Mouse (Mus musculus): ENCODE measurements around the gene Kmt2d. TPM values are rescaled to one million over a fixed set of nuclear protein-coding genes. Genes with fewer than 3 reads are reported as not detected.

Gene Kmt2d
- total and polyA plus RNA-seq, 3 experiments, result 22.1 to 150 (median 57.8) TPM

GRCm38 (mm10) chr15:98834059-98834458 lies 36.9 kb downstream of the Kmt2d start:
- Histone ChIP-seq H3K4me3 (ENCODE audit: low read depth, low read length) (no peak overlapping the region; the same call in 1 of the 2 replicates), H3K36me3 (replicated peaks) (peaks cover 67% of the 10 kb centered on the region), H3K4me1 (ENCODE audit: insufficient read depth, low read depth, low read length) (peaks cover 71% of the 10 kb centered on the region), H3K9me3 (replicated peaks) (no peaks in the 10 kb centered on the region), H3K27me3 (ENCODE audit: insufficient read depth, low read length) (no peaks in the 10 kb centered on the region)
- TF ChIP-seq CTCF (IDR thresholded peaks at IDR 0.05; ENCODE audit: low read depth, low read length), result no peak
- ATAC-seq (ENCODE audit: extremely low read depth, insufficient number of reproducible peaks, low FRiP score, poor library complexity, severe bottlenecking) (no peak), DNase-seq (ENCODE audit: low spot score) (no peak)

GRCm38 (mm10) chr15:98833281-98833680 lies 37.7 kb downstream of the Kmt2d start:
- H3K4me3 ChIP-seq (ENCODE audit: low read depth, low read length), result peak overlapping the region; percentile 62; the same call in 1 of the 2 replicates
- H3K4me1 ChIP-seq (ENCODE audit: insufficient read depth, low read depth, low read length), result peaks cover 71% of the 10 kb centered on the region

DNA sequence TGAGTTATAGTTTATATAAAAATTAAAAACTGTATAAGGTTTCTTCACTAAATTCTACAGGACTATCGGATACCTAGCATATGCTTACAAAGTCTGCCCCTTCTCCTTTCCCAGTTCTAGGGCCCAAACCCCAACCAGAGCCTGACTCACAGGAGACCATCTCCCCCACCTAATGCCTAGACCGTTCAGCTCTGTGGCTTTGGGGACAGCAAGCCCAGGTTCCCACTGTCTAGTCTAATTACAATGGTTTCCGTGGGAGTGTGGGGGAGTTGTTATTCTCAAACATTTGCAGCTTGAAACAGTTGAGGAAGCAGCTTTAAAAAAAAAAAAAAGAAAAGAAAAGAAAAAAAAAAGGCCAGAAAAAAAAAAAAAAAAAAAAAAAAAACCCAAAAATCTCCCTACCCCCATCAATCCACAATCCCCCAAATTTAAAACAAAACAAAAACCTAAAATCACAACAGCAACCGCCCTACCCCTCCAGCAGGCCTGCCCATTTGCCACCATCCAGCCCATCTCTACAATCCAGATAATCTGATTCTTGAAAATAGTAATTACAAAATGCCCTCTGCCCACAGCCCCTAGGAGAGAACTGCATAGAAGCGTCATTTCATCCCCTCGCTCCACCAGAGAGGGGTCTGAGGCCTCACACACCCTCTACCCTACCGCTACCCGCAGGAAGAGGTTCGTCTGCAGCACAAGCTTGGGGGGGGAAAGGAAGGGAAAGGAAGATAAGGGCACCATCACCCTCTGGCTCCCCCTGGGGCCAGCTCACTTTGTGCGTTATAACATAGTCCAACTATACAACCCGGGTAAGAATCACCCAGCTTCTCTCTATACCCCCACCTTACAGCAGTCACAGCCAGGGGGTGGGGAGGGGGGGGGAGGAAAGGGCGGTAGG lies 38.6 kb downstream of the Kmt2d start:
- no peaks in the 10 kb centered on the region for H3K27me3 ChIP-seq (ENCODE audit: insufficient read depth, low read length)
- peak; percentile 82 for DNase-seq (ENCODE audit: low spot score)
- H3K4me1 ChIP-seq (ENCODE audit: insufficient read depth, low read depth, low read length), result peaks cover 71% of the 10 kb centered on the region
- peak overlapping the region; percentile 62; the same call in 1 of the 2 replicates for H3K4me3 ChIP-seq (ENCODE audit: low read depth, low read length)
- H3K9me3 ChIP-seq (replicated peaks), result no peaks in the 10 kb centered on the region
- ATAC-seq (ENCODE audit: extremely low read depth, insufficient number of reproducible peaks, low FRiP score, poor library complexity, severe bottlenecking), result peak; percentile 42; the same call in 1 of the 2 replicates
- peaks cover 62% of the 10 kb centered on the region for H3K36me3 ChIP-seq (replicated peaks)
- TF ChIP-seq POLR2AphosphoS5 (IDR thresholded peaks at IDR 0.05; ENCODE audit: insufficient replicate concordance, low read depth, low read length) (no peak), GATA1 (IDR thresholded peaks at IDR 0.05; ENCODE audit: borderline replicate concordance, low read length) (no peak), CTCF (IDR thresholded peaks at IDR 0.05; ENCODE audit: low read depth, low read length) (no peak), GATA2 (IDR thresholded peaks at IDR 0.05; ENCODE audit: borderline replicate concordance, low read depth, low read length) (no peak), TAL1 (conservative IDR thresholded peaks at IDR 0.05; ENCODE audit: low read depth, low read length) (peak; percentile 20; the same call in 1 of the 2 replicates)

More at GRCm38 (mm10) chr15:98833281-98833680, 37.7 kb downstream of the Kmt2d start:
- Histone ChIP-seq H3K27me3 (ENCODE audit: insufficient read depth, low read length) (no peaks in the 10 kb centered on the region), H3K9me3 (replicated peaks) (no peaks in the 10 kb centered on the region), H3K36me3 (replicated peaks) (peaks cover 63% of the 10 kb centered on the region)
- TF ChIP-seq GATA2 (IDR thresholded peaks at IDR 0.05; ENCODE audit: borderline replicate concordance, low read depth, low read length) (no peak), GATA1 (IDR thresholded peaks at IDR 0.05; ENCODE audit: borderline replicate concordance, low read length) (no peak), CTCF (IDR thresholded peaks at IDR 0.05; ENCODE audit: low read depth, low read length) (no peak), POLR2AphosphoS5 (IDR thresholded peaks at IDR 0.05; ENCODE audit: insufficient replicate concordance, low read depth, low read length) (no peak), TAL1 (conservative IDR thresholded peaks at IDR 0.05; ENCODE audit: low read depth, low read length) (no peak)
- no peak for ATAC-seq (ENCODE audit: extremely low read depth, insufficient number of reproducible peaks, low FRiP score, poor library complexity, severe bottlenecking)
- peak; percentile 37 for DNase-seq (ENCODE audit: low spot score)

DNA sequence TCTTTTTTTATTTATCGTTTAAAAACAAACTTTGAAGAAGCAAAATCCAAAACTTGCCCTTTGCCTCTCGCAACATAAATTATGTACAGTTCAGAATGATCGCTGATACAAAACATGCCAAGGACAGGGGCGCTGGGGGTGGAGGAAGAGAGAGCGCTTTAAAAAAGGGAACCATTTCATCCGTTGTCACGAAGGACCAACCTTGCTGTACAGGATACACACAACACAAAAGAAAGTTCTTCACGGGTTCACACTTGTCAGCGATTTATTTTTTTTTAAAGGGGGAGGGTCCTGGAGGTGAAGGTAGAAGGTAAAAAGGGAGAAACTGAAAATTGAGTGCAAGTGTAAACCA lies 39.3 kb downstream of the Kmt2d start:
- no peak for TF ChIP-seq CTCF (IDR thresholded peaks at IDR 0.05; ENCODE audit: low read depth, low read length)
- TF ChIP-seq GATA1 (IDR thresholded peaks at IDR 0.05; ENCODE audit: borderline replicate concordance, low read length), result no peak
- no peak for TF ChIP-seq TAL1 (conservative IDR thresholded peaks at IDR 0.05; ENCODE audit: low read depth, low read length)
- Histone ChIP-seq H3K36me3 (replicated peaks) (peaks cover 62% of the 10 kb centered on the region), H3K4me1 (ENCODE audit: insufficient read depth, low read depth, low read length) (peaks cover 71% of the 10 kb centered on the region), H3K27me3 (ENCODE audit: insufficient read depth, low read length) (no peaks in the 10 kb centered on the region), H3K9me3 (replicated peaks) (no peaks in the 10 kb centered on the region), H3K4me3 (ENCODE audit: low read depth, low read length) (peak overlapping the region; percentile 79; the same call in 1 of the 2 replicates)
- ATAC-seq (ENCODE audit: extremely low read depth, insufficient number of reproducible peaks, low FRiP score, poor library complexity, severe bottlenecking), result no peak
- no peak for DNase-seq (ENCODE audit: low spot score)

DNA sequence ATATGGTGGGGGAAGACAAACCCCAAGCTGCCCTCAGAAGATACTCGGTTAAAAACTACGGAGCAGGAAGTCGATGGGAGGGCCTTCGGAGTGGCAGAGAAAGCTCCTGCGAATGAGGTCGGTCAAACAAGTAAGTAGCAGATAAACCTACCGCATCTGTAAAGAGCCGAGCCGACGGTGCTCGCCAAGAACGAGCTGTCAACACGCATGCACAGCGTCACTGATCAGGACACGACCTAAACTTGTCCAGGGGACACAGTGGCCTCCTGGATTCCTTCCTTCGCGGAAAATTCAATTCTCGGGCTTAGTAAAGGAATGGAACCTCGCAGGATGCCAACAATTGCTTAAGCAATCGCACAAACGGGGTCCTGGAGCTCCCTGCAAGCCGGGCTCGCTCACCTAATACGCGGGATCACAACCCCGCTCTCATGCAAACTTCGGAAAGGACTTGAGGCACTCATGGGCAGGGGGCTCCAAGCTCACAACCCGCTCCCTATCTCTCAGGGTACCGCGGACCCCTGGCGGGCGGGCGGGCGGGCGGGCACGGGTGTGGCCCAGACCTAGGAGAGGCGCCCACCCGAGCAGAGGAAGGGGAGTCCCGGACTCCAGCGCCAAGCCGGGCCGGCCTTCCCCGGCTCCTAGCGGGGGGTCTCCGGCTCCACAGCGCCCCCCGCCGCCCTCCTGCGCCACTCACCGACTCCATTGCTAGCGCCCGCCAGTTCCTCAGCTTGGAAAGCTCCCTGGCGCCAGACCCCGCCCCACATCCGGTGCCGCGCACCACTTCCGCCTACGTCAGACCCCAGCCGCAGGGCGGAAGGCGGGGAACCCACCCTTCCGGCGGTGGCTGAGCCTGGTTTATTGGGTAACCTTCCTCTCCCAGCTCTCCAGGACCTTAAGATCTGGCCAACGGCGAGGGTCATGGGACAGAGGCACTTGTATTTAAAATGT lies 40.0 kb downstream of the Kmt2d start, which contains the start of gene Prkag1:
Gene Prkag1 (minus strand): TSS at position 786 of the 948 bp plus-strand sequence.
- peaks cover 61% of the 10 kb centered on the region for H3K36me3 ChIP-seq (replicated peaks)
- DNase-seq (ENCODE audit: low spot score) (peak; percentile 97), ATAC-seq (ENCODE audit: extremely low read depth, insufficient number of reproducible peaks, low FRiP score, poor library complexity, severe bottlenecking) (peak; percentile 76)
- H3K27me3 ChIP-seq (ENCODE audit: insufficient read depth, low read length), result no peaks in the 10 kb centered on the region
- peak within 1 kb of the TSS; percentile 79 for H3K4me3 ChIP-seq (ENCODE audit: low read depth, low read length)
- TF ChIP-seq CTCF (IDR thresholded peaks at IDR 0.05; ENCODE audit: low read depth, low read length), result peak; percentile 25; the same call in 1 of the 2 replicates
- no peak for TF ChIP-seq GATA1 (IDR thresholded peaks at IDR 0.05; ENCODE audit: borderline replicate concordance, low read length)
- 0 out of 2 replicates have a peak, but pooled peaks have one; percentile 50 for TF ChIP-seq POLR2AphosphoS5 (IDR thresholded peaks at IDR 0.05; ENCODE audit: insufficient replicate concordance, low read depth, low read length)
- no peak for TF ChIP-seq GATA2 (IDR thresholded peaks at IDR 0.05; ENCODE audit: borderline replicate concordance, low read depth, low read length)
- no peak for TF ChIP-seq TAL1 (conservative IDR thresholded peaks at IDR 0.05; ENCODE audit: low read depth, low read length)
- peaks cover 75% of the 10 kb centered on the region for H3K4me1 ChIP-seq (ENCODE audit: insufficient read depth, low read depth, low read length)
- H3K9me3 ChIP-seq (replicated peaks), result no peaks in the 10 kb centered on the region

GRCm38 (mm10) chr15:98827611-98828011 lies 43.4 kb downstream of the Kmt2d start:
- Histone ChIP-seq H3K9me3 (replicated peaks) (no peaks in the 10 kb centered on the region), H3K36me3 (replicated peaks) (peaks cover 64% of the 10 kb centered on the region), H3K4me1 (ENCODE audit: insufficient read depth, low read depth, low read length) (peaks cover 64% of the 10 kb centered on the region), H3K27me3 (ENCODE audit: insufficient read depth, low read length) (no peaks in the 10 kb centered on the region), H3K4me3 (ENCODE audit: low read depth, low read length) (peak overlapping the region; percentile 50; the same call in 1 of the 2 replicates)
- DNase-seq (ENCODE audit: low spot score) (peak; percentile 44), ATAC-seq (ENCODE audit: extremely low read depth, insufficient number of reproducible peaks, low FRiP score, poor library complexity, severe bottlenecking) (peak; percentile 37)
- no peak for TF ChIP-seq CTCF (IDR thresholded peaks at IDR 0.05; ENCODE audit: low read depth, low read length)
- TF ChIP-seq TAL1 (conservative IDR thresholded peaks at IDR 0.05; ENCODE audit: low read depth, low read length), result peak; percentile 65
